Mouse (Mus musculus): ENCODE data around the gene Ppt2. TPM values are rescaled to one million over a fixed set of nuclear protein-coding genes. Genes with fewer than 3 reads are reported as not detected.

Gene Ppt2
- polyA plus RNA-seq, 1 experiment = 16.6 TPM

- no peak overlapping the region for H3K27ac ChIP-seq (ENCODE audit: control insufficient read depth, insufficient read depth, low read depth, low read length, poor library complexity)
- no peak for TF ChIP-seq POLR2A (IDR thresholded peaks at IDR 0.05; ENCODE audit: borderline replicate concordance, control insufficient read depth, low read depth, low read length)
- peak; percentile 82 for TF ChIP-seq CTCF (IDR thresholded peaks at IDR 0.05; ENCODE audit: control insufficient read depth, insufficient read depth, low read length)
- no peaks in the 10 kb centered on the region for H3K4me1 ChIP-seq (ENCODE audit: control insufficient read depth, insufficient read depth, low read length)
- 26% methylated on average over 5 of the region's 5 CpGs for WGBS
- no peak overlapping the region for H3K4me3 ChIP-seq (replicated peaks; ENCODE audit: control insufficient read depth, low read depth, low read length)
These were observed 56.4 kb downstream of the Ppt2 start for GRCm38 (mm10) chr17:34571875-34572274.

- H3K27ac ChIP-seq (ENCODE audit: control insufficient read depth, insufficient read depth, low read depth, low read length, poor library complexity) = no peak overlapping the region
- 72% methylated on average over 4 of the region's 4 CpGs for WGBS
- no peak overlapping the region for H3K4me3 ChIP-seq (replicated peaks; ENCODE audit: control insufficient read depth, low read depth, low read length)
- TF ChIP-seq POLR2A (IDR thresholded peaks at IDR 0.05; ENCODE audit: borderline replicate concordance, control insufficient read depth, low read depth, low read length) (no peak), CTCF (IDR thresholded peaks at IDR 0.05; ENCODE audit: control insufficient read depth, insufficient read depth, low read length) (no peak)
- no peaks in the 10 kb centered on the region for H3K4me1 ChIP-seq (ENCODE audit: control insufficient read depth, insufficient read depth, low read length)
These were observed 58.4 kb downstream of the Ppt2 start for GRCm38 (mm10) chr17:34569919-34570318.

- Histone ChIP-seq H3K4me3 (replicated peaks; ENCODE audit: control insufficient read depth, low read depth, low read length) (no peak overlapping the region), H3K27ac (ENCODE audit: control insufficient read depth, insufficient read depth, low read depth, low read length, poor library complexity) (no peak overlapping the region), H3K4me1 (ENCODE audit: control insufficient read depth, insufficient read depth, low read length) (no peaks in the 10 kb centered on the region)
- no peak for TF ChIP-seq POLR2A (IDR thresholded peaks at IDR 0.05; ENCODE audit: borderline replicate concordance, control insufficient read depth, low read depth, low read length)
- no peak for TF ChIP-seq CTCF (IDR thresholded peaks at IDR 0.05; ENCODE audit: control insufficient read depth, insufficient read depth, low read length)
- 77% methylated on average over 13 of the region's 13 CpGs for WGBS
These were observed 59.9 kb downstream of the Ppt2 start for GRCm38 (mm10) chr17:34568421-34568820.

GRCm38 (mm10) chr17:34567311-34567710 is 61.0 kb downstream of the Ppt2 start:
- no peak overlapping the region for H3K4me3 ChIP-seq (replicated peaks; ENCODE audit: control insufficient read depth, low read depth, low read length)
- no peak overlapping the region for H3K27ac ChIP-seq (ENCODE audit: control insufficient read depth, insufficient read depth, low read depth, low read length, poor library complexity)
- TF ChIP-seq CTCF (IDR thresholded peaks at IDR 0.05; ENCODE audit: control insufficient read depth, insufficient read depth, low read length) (no peak), POLR2A (IDR thresholded peaks at IDR 0.05; ENCODE audit: borderline replicate concordance, control insufficient read depth, low read depth, low read length) (no peak)
- no peaks in the 10 kb centered on the region for H3K4me1 ChIP-seq (ENCODE audit: control insufficient read depth, insufficient read depth, low read length)
- 79% methylated on average over 9 of the region's 9 CpGs for WGBS

Other genes with a start within 250 kb of the Ppt2 start
- gene BC051142, start 229.7 kb downstream of the Ppt2 start, polyA plus RNA-seq (2011; ENCODE audit: insufficient read depth, insufficient read length, low replicate concordance, missing spikeins) = 0.92 and 3.7 TPM in 2 replicates
- 0.65 and 1.2 TPM in 2 replicates for gene Btnl4, start 151.2 kb downstream of the Ppt2 start, polyA plus RNA-seq (2011; ENCODE audit: insufficient read depth, insufficient read length, low replicate concordance, missing spikeins)
- 1.9 TPM in 1 of 2 replicates, not detected in the other for gene Btnl6, start 111.2 kb downstream of the Ppt2 start, polyA plus RNA-seq (2011; ENCODE audit: insufficient read depth, insufficient read length, low replicate concordance, missing spikeins)
- gene Notch4, start 64.2 kb downstream of the Ppt2 start, polyA plus RNA-seq (2011; ENCODE audit: insufficient read depth, insufficient read length, low replicate concordance, missing spikeins) = 1.0 and 7.5 TPM in 2 replicates
- 85.2 and 156 TPM in 2 replicates for gene Gpsm3, start 38.7 kb downstream of the Ppt2 start, polyA plus RNA-seq (2011; ENCODE audit: insufficient read depth, insufficient read length, low replicate concordance, missing spikeins)
- gene Pbx2, start 37.2 kb downstream of the Ppt2 start, polyA plus RNA-seq (2011; ENCODE audit: insufficient read depth, insufficient read length, low replicate concordance, missing spikeins) = 50.3 and 95.1 TPM in 2 replicates
- 12.2 and 16.3 TPM in 2 replicates for gene Ager, start 30.6 kb downstream of the Ppt2 start, polyA plus RNA-seq (2011; ENCODE audit: insufficient read depth, insufficient read length, low replicate concordance, missing spikeins)
- 36.4 and 42.3 TPM in 2 replicates for gene Rnf5, start 24.8 kb downstream of the Ppt2 start, polyA plus RNA-seq (2011; ENCODE audit: insufficient read depth, insufficient read length, low replicate concordance, missing spikeins)
- gene Agpat1, start 24.2 kb downstream of the Ppt2 start, polyA plus RNA-seq (2011; ENCODE audit: insufficient read depth, insufficient read length, low replicate concordance, missing spikeins) = 37.4 and 66.7 TPM in 2 replicates
- gene Egfl8, start 12.5 kb downstream of the Ppt2 start, polyA plus RNA-seq (2011; ENCODE audit: insufficient read depth, insufficient read length, low replicate concordance, missing spikeins) = 4.2 and 7.2 TPM in 2 replicates
- gene Prrt1, start 1.0 kb upstream of the Ppt2 start, polyA plus RNA-seq (2011; ENCODE audit: insufficient read depth, insufficient read length, low replicate concordance, missing spikeins) = 2.9 and 4.5 TPM in 2 replicates
- 4.6 and 13.6 TPM in 2 replicates for gene Fkbpl, start 16.3 kb upstream of the Ppt2 start, polyA plus RNA-seq (2011; ENCODE audit: insufficient read depth, insufficient read length, low replicate concordance, missing spikeins)
- gene Atf6b, start 18.6 kb upstream of the Ppt2 start, polyA plus RNA-seq (2011; ENCODE audit: insufficient read depth, insufficient read length, low replicate concordance, missing spikeins) = 22.4 and 40.2 TPM in 2 replicates
- 0.17 TPM in 1 of 2 replicates, not detected in the other for gene Tnxb, start 42.0 kb upstream of the Ppt2 start, polyA plus RNA-seq (2011; ENCODE audit: insufficient read depth, insufficient read length, low replicate concordance, missing spikeins)
- gene C4b, start 115.4 kb upstream of the Ppt2 start, polyA plus RNA-seq (2011; ENCODE audit: insufficient read depth, insufficient read length, low replicate concordance, missing spikeins) = 10.9 and 11.5 TPM in 2 replicates
- gene Cyp21a1, start 176.1 kb upstream of the Ppt2 start, polyA plus RNA-seq (2011; ENCODE audit: insufficient read depth, insufficient read length, low replicate concordance, missing spikeins) = not detected in 2 replicates
- gene Stk19, start 208.4 kb upstream of the Ppt2 start, polyA plus RNA-seq (2011; ENCODE audit: insufficient read depth, insufficient read length, low replicate concordance, missing spikeins) = 44.0 and 63.6 TPM in 2 replicates
- gene Dxo, start 208.5 kb upstream of the Ppt2 start, polyA plus RNA-seq (2011; ENCODE audit: insufficient read depth, insufficient read length, low replicate concordance, missing spikeins) = 52.4 and 73.3 TPM in 2 replicates
- gene Skiv2l, start 221.7 kb upstream of the Ppt2 start, polyA plus RNA-seq (2011; ENCODE audit: insufficient read depth, insufficient read length, low replicate concordance, missing spikeins) = 31.0 and 67.7 TPM in 2 replicates
- gene Nelfe, start 221.9 kb upstream of the Ppt2 start, polyA plus RNA-seq (2011; ENCODE audit: insufficient read depth, insufficient read length, low replicate concordance, missing spikeins) = 13.1 and 42.2 TPM in 2 replicates
- 8.4 and 14.5 TPM in 2 replicates for gene Cfb, start 234.0 kb upstream of the Ppt2 start, polyA plus RNA-seq (2011; ENCODE audit: insufficient read depth, insufficient read length, low replicate concordance, missing spikeins)

Data from bone marrow, adult 2 months (tissue).